Mouse (Mus musculus) spleen, adult 18-20 months (tissue): ENCODE results near the gene Tmem211.
A peak's percentile ranks its signal among the peaks of the same experiment; 100 is the strongest.

Experiments
- DNase-seq, 2 experiments: peaks; one replicate each; pipeline ENCODE4 v3.0.0; 2022; ENCODE audit warnings: mixed read lengths in 2 of 2

The Tmem211 gene

GRCm38 (mm10) chr5:113214041-113214440 is 12.7 kb upstream of the Tmem211 start:
- DNase-seq, result no peak

GRCm38 (mm10) chr5:113214455-113214854 is 12.3 kb upstream of the Tmem211 start:
- DNase-seq, result no peak

GRCm38 (mm10) chr5:113215610-113216011 is 11.1 kb upstream of the Tmem211 start:
- DNase-seq, result no peak

GRCm38 (mm10) chr5:113216328-113216960 is 10.3 kb upstream of the Tmem211 start:
- no peak for DNase-seq

- no peak for DNase-seq
Observed at GRCm38 (mm10) chr5:113217076-113217475, 9.6 kb upstream of the Tmem211 start.

- no peak for DNase-seq
Observed at GRCm38 (mm10) chr5:113218617-113219235, 8.0 kb upstream of the Tmem211 start.

- DNase-seq, result no peak
Observed at GRCm38 (mm10) chr5:113219450-113219849, 7.3 kb upstream of the Tmem211 start.

GRCm38 (mm10) chr5:113219876-113220275 is 6.8 kb upstream of the Tmem211 start:
- DNase-seq, result no peak

GRCm38 (mm10) chr5:113220383-113221146 is 6.1 kb upstream of the Tmem211 start:
- no peak for DNase-seq

- peak in 1 of 2 experiments; percentile 45 for DNase-seq
Observed at GRCm38 (mm10) chr5:113221147-113221865, 5.4 kb upstream of the Tmem211 start, which contains the start of gene 2900026A02Rik. Gene 2900026A02Rik, minus strand, starts transcription at chr5:113221236.

GRCm38 (mm10) chr5:113223888-113224287 is 2.8 kb upstream of the Tmem211 start:
- DNase-seq, result no peak

- DNase-seq, result no peak
Observed at GRCm38 (mm10) chr5:113225271-113225670, 1.4 kb upstream of the Tmem211 start.

- no peak for DNase-seq
Observed at GRCm38 (mm10) chr5:113225686-113226435, 848 bp upstream of the Tmem211 start.

- no peak for DNase-seq
Observed at GRCm38 (mm10) chr5:113230196-113230595, 3.5 kb downstream of the Tmem211 start.

- no peak for DNase-seq
Observed at GRCm38 (mm10) chr5:113249263-113249930, 22.7 kb downstream of the Tmem211 start.

GRCm38 (mm10) chr5:113250806-113251205 is 24.1 kb downstream of the Tmem211 start:
- DNase-seq, result no peak

- no peak for DNase-seq
Observed at GRCm38 (mm10) chr5:113265637-113266036, 38.9 kb downstream of the Tmem211 start.

GRCm38 (mm10) chr5:113268246-113268645 is 41.5 kb downstream of the Tmem211 start:
- DNase-seq, result no peak

GRCm38 (mm10) chr5:113270043-113270442 is 43.3 kb downstream of the Tmem211 start:
- DNase-seq, result no peak

GRCm38 (mm10) chr5:113271207-113271811 is 44.6 kb downstream of the Tmem211 start:
- DNase-seq, result no peak

GRCm38 (mm10) chr5:113275839-113276238 is 49.1 kb downstream of the Tmem211 start:
- DNase-seq, result no peak
